Mouse (Mus musculus): ENCODE measurements at regions not wholly inside any gene's neighbourhood (a gene's known extent, or its start where the extent isn't known, plus 50 kb on each side); places are given as distances from the start of the nearest gene placed in this dataset.
"Not testable (repeated sequence)": the region's sequence is repeated elsewhere in the genome, so short reads cannot be mapped to it uniquely, and the experiment has no call there.

DNA sequence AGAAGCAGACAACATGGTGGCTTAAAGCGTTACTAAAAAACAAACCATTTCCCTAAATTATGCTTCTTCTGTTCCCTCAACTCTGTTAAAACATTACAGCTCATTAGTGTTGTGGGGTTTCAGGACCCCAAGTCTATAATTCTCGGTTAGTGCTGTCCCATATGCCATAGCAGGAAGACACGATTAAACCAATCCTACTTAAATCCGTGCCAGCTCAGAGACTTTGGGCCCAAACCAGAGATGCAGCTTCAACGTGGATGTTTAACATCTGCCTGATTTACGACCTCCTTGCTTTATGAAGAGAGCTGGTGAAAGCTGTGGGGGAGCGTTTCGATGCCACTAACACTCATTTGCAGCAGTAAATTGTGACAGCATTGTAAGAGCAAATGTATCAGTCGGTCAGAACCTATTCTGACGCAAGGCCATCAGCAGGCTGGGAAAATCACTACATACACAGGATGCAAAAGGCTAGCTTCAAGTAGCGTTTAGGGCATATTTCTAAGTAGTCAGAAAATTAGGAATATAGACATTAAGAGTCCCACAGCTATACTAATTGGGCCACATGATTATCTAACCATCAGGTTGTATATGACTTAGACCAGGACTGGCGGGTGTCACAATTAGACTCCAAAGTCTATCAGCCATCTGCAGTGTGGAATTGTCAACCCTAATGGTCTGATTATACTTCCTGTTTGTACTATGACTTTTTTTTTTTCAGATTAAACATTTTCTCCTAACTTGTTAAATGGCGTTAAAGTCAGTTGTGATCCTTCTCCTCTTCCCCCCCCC is 333.1 kb upstream of the Gm6657 start:
- DNase-seq, result no peak

DNA sequence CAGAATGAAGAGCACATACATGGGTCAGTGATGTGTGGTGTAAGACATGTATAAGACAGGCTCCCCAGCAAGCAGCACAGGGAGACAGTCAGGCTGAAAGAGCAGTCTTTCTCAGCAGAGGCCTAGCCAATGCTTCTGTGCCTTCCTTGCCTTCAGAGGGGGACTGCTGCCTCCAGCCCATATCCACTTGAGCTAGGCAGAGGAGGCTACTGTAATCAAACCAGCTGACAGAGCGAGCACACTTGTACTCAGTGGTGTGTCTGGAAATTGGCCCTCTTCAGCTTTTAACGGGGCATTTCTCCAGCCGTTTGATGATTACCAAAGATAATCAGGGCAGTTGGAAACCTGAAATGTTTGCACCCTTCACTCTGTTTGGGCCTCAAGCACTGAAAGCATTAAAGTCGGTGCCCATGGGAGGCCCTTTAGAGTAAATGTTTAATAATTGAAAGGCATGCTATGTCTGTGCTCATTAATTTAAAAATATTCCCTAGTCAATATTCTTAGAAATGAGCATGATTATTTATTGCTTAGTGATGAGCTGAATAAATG is 326.0 kb upstream of the Gm6657 start:
- no peak for DNase-seq

DNA sequence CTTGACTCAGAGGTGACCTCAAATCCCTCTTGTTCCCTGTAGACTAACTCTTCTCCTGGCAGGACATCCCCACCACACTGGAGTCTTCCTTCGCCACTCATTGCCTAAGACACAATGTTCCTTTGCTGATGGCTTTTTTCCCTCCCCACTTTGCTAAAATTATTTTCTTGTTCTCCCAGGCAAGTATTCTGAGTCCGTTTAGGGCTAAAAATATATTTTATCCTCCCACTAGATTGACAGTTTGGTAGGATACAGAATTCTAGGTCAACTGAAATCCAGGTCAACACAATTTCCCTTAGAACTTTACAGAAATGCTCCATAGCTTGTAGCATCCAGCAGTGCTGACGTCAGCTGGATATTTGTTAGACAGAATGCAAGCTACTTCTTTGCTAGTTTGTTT is 324.7 kb upstream of the Gm6657 start:
- no peak for DNase-seq

DNA sequence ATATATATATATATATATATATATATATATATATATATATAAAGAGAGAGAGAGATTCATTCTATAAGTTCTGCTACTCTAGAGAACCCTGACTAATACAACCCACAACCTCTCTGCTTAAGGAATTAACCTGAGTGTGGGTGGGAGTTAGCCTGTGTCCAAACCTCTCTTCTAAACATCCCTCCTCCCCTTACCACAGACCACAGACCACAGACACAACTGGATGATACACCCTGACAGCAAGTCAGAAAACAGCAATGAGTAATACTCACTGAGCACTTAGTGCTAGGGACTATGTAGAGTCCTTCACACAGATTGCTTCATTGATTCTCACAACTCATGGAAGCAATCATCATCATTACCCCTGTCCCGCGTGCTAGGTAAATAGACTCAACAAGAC is 306.7 kb upstream of the Gm6657 start:
- DNase-seq, result no peak

DNA sequence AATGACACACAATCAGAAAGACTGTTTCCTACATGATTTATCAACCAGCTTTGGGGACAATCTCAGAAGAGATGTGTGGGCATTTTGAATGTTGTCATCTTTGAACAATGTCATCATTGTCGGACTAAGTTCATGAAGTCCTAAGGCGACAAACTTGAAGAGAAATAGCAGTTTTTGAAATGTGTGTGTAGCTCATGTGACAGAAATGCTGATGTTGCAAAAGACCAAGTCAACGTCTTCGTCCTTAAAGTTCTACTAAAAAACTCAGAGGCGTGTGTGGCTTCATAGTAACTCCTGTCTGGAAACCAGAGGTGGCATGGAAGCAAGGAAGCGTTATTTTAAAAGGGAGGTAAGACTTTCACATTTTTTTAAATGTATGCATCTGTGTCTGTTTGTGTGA is 302.6 kb upstream of the Gm6657 start:
- DNase-seq, result no peak

DNA sequence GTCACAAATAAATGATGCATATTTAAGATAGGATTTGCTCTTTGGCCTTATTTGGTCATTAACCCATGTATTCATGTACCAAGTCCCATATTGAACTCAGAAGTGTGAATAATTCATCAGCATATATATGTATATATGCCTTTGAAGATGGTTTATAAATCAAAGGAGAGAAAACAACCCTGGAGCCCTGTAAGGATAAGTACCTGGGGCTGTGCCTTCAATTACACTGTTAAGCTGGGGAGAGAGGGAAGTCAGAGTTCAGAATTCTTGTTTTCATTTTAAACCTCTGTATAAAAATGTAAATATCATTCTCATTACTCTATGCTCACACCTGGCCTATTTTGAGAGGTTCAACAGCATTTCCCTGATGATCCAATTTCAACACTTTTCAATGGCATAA is 299.8 kb upstream of the Gm6657 start:
- no peak for DNase-seq

DNA sequence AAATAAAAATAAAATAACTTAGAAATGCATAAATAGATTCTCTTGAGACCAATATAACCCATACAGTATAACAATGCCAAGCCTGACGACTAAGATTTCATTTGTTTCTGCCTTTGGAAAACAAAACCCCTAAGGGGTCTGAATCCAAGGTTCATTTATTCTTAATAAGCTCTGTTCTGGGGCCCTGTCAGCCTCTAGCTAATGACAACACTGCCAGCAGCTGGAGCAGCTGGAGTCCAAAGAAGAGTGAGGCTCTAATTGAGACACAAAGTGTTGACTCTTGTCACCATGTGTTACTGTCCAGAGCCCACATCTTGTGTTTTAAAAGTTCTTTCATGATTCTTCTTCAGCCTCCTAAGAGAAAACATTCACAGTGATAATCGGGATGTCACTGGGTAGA is 298.5 kb upstream of the Gm6657 start:
- DNase-seq, result no peak

DNA sequence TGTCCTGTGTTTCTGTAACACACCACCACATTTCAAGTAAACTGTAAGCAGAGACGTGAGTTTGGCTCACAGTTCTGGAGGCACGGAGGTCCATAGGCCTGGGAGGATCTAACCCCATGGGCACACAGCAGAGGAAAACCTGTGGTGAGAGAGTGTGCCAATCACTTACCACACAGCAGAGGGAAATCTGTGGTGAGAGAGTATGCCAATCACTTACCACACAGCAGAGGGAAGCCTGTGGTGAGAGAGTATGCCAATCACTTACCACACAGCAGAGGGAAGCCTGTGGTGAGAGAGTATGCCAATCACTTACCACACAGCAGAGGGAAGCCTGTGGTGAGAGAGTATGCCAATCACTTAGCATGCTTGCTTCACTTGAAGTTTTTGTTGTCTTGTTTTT is 295.1 kb upstream of the Gm6657 start:
- not testable (repeated sequence) for DNase-seq

DNA sequence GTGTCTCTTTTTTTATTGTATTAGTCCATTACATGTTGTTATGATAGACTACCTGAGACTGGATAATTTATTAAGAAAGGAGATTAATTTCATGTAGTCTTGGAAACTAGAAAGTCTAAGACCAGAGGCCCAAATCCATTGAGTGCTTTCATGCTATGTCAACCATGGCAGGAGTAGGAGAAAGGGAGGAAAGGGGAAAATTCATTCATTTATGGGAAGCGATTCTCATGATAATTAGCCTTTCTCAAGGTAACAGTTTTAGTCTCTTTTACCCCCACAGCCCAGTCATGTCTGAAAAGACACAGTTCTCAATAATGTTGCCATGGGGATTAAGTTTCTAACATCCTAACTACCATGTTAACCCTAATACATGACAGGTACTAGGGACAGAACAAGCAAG is 292.8 kb upstream of the Gm6657 start:
- no peak for DNase-seq

DNA sequence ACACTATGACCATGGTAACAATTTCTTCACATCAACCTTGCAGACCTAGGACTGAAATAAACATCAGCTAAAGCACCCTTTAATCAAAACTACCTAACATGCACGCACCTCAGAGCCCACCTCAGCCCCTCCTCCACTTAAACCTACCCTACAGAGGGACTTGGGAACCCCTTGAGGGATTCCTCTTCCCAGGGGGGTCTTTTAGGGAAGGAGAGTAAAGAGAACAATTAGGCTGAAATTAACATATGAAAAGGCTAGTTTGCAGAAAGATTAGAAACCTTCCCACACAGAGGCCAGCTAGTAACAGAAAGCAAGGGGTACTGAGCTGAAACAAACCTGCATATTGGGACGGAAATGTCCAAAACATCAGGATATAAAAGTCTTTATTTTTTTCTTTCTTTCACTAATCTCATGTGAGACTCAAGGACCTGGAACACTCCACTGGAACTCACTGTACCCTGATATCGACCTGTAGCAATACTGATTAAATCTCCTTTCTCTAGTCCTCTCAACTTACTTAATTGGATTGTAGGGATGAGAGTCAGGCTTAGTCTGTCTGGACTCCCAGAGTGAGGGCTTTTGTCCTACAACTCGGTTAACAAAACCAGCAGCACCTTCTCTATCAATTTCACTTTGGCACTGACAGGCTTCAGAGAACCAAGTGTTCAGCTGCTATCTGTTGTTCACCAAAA is 281.0 kb upstream of the Gm6657 start:
- DNase-seq, result no peak

DNA sequence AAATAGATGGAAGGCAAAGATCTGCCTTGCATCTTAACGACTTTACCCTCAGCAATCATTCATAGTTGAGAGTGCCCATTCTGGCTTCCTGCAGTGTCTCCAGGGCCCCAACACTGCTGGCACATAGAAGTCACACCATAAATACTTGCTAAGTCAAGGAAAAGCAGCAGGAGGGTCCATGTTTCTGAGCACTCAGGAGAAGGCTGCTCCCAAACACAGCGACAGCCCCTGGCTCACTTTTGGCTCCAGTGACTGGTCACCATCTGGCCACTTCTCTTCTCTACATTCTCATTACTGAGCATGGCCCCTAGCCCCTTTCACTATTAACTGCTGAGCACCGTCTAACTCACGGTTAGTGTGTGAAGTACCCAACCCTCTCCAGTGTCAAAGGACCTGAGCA is 265.3 kb upstream of the Gm6657 start:
- DNase-seq, result no peak

DNA sequence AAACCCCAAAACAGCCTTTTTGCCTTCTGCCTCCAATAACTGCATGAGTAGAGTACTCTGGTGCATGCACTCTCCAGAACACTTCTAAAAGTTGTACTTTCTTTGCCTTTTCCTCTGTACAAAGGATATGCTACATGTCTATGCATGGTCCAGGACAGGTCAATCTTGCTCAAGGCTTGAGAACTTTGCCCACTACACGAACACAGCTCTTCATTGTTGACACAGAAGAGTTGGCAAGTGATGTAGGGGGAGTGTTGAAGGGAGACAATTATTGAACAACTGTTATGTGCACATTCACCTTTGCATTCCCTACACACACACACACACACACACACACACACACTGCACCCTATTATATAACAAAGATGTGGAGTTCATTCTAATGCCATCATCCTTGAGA is 264.5 kb upstream of the Gm6657 start:
- no peak for DNase-seq

DNA sequence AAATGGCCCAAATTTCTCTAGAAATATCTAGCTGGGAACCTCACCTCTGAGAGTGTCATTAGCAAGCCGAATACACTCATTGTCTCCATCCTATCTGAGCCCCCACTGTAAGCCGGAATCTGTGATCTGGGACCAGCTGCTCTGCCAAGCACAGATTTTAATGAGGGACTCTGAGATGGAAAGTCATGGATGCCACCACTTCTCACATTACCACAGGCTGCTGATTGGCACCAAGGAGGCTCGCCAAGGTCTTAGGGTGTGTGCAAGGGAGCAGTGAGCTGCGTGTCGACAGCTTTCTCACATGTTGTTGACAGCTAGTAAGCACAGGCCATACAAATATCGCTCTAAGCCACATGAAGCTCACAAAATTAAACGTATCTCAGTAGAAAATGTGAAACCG is 250.1 kb upstream of the Gm6657 start:
- DNase-seq, result no peak

DNA sequence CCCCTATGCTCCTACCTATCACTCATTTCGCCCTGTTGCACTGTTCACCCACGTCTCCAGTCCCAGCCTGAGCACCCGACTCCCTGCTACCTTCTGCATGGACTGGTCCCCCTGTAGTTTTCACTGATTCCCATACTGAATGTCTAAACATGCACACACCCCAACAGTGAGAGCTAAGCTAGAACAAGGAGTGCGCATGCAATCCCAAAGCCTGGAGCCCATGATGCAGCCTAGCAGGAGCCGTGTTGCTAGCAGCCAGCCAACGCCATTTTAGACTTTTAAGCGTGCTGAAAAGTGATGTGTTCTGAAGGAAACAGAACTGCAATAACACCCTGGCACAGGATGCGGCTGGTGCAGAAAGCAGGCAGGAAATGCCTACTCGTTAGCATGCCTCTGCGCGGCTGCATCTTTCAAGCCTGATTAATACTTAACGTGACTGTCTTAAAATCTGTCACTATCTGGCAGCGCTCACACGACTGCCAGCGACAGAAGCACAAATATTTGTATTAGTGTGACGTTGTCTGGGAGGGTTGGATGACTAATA is 244.5 kb upstream of the Gm6657 start:
- DNase-seq, result peak; percentile 60

DNA sequence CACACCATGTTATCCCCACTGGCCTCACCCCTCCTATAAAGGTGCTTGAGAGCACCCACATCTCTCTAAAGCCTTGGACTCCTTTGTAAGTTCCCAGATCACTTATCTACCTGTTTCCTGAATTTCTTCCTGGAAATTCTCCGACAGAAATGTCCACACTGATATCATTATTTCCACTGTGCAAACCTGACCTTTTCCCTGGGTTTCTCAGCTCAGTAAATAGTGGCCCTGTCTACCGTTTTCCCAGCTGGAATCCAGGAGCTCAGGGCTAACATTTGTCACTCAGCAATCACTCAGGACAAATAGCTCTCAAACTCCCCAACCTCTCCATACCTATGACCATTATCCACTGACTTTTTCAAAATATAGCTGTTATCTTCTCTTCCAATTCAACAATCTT is 241.6 kb upstream of the Gm6657 start:
- no peak for DNase-seq

DNA sequence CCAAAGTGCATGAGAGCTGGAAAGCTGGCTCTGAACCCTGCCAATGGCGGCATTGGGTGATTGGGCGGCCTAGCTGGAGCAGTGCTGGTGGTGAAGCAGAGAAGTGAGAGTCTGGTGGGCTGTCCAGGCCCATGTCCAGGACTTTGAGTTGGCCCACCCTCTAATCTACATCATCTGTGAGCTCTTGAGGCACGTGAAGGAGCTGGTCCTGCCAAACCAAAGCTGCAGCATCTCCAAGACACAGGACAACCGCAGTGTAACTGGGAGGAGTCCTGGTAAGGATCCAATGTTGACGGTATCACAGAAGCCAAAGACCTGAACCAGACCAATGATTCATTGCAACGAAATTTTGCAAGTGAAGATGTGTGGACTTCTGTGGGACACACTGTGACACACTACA is 231.4 kb upstream of the Gm6657 start:
- DNase-seq, result no peak

DNA sequence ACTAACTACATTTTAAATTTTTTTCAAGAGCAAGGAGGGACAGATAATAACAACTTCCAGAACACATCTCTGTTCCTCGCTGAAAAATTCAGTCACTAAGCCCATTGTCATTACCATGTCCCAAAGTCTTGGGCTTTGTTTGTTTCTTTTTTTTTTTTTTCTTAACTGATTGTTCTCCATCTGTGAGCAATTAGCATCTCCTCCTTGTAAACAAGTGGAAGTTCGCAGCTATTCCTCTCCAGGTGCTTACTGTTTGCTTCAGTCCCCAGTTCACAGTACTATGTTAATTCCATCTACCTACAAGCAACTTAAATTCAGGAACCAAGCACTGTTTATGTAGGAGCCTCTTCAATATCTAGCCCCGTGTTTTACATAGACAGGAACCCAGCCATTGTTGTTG is 225.5 kb upstream of the Gm6657 start:
- no peak for DNase-seq

DNA sequence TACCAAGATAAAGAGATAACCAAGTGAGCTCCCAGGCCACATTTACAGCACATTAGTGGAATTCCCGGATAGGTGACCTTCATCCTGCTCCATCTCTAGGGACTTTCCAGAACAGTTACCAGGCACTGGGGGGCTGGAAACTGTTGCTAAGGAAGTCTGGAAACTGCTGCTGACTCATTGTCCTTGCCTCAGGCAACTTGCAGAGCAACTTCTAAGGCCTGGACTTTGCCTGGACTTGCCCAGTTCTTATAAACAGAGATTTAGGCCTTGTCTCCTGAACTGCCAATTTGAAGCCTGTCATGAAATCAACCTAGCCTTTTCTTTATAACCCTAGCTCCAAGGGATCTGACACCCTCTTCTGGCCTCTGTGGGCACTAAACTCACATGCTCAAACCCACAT is 224.0 kb upstream of the Gm6657 start:
- DNase-seq, result no peak

DNA sequence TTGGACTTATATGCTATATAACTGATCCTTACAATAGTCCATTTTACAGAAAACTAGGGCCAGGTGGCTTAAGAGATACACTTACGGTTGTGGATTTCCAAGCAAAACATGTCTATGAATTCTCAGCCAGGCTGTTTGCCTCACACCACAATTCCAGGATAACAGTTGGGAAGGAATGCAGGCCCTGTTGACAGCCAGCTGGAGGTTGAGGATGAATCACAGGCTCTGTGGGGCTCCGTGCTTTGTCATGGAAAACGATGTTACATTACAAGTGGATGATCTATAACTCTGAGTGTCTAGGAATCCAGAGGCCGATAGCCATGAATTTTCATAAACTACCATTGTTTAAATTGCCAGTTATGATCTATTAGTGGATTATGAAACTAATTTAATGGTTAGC is 221.9 kb upstream of the Gm6657 start:
- no peak for DNase-seq

DNA sequence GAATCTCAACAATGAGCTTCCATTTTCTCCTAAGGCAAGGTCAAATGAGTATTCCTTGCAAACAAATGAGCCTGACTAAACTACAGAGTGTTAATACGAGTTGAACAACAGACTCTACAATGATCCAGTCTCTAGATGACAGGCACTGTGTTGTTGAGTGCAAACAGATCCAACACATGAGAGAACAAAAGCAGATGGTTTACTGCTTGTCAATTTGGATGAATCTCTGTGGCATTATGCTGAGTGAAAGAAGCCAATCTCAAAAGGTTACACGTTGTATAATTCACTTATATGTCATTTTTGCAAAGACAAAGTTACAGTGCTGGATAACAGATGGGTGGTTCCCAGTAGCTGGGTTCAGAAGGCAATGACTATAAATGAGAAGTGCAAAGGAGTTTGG is 217.1 kb upstream of the Gm6657 start:
- DNase-seq, result no peak

DNA sequence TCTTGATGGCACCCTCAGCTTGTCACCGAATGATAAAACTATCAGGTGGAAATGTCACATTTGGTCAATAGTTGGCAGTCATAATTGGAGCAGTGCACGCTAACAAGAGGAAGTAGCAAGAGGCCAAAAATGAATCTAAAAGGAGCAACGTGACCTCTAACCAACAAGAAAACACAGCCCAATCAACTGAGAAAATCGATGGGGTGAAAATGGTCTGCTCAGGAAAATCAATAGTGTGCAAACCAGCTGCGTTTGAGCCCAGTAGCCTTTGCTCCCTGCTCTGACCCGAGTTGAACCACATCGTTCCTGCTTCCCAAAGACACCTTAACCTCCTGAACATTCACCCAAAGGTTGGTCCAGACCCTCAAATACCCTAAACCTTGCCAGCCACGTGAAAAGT is 207.3 kb upstream of the Gm6657 start:
- no peak for DNase-seq

DNA sequence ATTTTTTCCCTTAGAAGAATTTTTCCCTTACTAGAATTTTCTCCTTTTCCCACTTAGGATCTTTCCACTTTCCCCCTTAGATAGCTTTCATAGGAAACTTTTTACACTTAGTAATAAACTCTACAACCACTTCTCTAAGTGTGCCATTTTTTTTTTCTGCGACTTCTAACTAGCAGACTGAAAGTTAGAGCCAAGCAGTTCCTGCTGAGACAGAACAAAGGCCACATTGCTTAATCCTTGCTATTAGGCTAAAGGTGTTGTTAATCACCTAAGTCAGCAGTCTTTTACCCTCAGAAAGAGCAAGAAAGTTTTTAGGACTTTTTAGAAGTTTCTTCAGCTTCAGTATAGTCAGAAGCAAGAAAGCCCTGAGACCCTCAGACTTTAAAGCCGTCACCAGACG is 204.3 kb upstream of the Gm6657 start:
- DNase-seq, result no peak

DNA sequence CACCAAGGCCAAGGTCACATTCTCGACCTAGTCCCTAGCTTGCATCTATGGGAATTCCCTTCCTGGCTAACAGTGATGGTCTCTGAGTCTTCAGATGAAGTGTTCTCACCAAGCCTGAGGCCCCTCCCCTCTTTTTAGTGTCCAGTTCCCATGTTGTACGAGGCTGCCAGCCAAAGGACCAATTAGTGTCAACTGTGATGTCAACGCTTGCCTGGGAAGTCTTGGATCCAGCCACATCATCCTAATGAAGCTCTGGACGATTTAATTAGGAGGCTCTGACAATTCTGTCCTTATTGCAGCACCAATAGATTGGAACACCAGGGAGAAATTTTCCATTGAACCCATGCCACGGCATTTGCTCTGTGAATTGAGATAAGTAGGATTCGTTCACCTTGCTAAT is 202.4 kb upstream of the Gm6657 start:
- DNase-seq, result no peak

DNA sequence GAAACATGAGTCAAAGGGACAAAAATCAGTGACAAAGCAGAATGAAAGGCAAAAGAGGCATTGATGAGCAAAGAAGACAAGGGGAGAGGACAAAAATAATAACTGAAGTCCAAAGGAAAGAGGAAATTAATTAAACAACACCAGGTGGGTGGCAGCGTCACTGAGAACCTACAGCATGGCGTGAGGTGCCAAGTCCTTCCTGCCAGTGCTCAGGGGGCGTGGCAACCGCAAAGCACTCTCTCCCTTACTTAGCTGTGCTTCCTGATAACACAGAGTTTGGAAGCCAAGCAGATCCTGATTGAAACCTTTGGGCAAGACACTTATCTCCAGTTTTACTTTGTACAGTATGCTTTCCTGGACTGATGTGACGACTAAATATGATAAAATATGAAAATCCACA is 199.9 kb upstream of the Gm6657 start:
- DNase-seq, result no peak
